Mouse (Mus musculus) neutrophil, adult 5-6 weeks (primary cell): Measurements from ENCODE around the gene Rpl39l. TPM values are rescaled to one million over a fixed set of nuclear protein-coding genes. Genes with fewer than 3 reads are reported as not detected.
"Not testable (repeated sequence)": the region's sequence is repeated elsewhere in the genome, so short reads cannot be mapped to it uniquely, and the experiment has no call there.

ENCODE experiments used
- ATAC-seq: fragments of 151-379, 151-347 bp; 2 replicates; pipeline ENCODE4 v1.8.0; 2017; ENCODE audit warnings: mild to moderate bottlenecking, moderate TSS enrichment; ENCODE audit not compliant: insufficient number of reproducible peaks, poor library complexity, low FRiP score, severe bottlenecking; ENCODE audit errors: extremely low read depth
- total RNA-seq: library from RNA; stranded (forward); fragments of 200-1000 nt; gene quantifications from 2 replicates; pipeline ENCODE4 v1.2.3, GENCODE M21; 2017

Gene Rpl39l
- not detected in 2 replicates for total RNA-seq

DNA sequence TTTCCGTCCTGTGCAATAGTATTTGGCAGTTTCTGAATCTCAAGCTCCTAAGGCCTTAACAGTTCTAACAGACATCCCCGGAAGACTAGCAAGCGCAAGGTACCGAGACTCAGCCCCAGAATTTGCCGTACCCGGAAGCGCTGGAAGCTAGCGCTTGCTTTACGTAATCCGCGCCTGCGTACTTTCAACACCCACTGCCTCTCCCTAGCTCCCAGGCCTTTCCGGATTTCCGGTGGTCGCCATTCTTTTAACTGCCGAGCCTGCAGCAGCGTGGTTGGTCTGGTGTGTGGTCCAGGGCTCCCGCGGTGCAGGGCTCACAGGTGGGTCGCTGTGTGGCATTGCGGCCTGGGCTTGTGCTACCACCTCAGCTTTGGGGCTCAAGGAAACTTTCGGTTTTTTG is at the start of gene Rpl39l:
TSS of gene Rpl39l (plus strand) at position 222 of the 400 bp plus-strand sequence.
- no peak for ATAC-seq

DNA sequence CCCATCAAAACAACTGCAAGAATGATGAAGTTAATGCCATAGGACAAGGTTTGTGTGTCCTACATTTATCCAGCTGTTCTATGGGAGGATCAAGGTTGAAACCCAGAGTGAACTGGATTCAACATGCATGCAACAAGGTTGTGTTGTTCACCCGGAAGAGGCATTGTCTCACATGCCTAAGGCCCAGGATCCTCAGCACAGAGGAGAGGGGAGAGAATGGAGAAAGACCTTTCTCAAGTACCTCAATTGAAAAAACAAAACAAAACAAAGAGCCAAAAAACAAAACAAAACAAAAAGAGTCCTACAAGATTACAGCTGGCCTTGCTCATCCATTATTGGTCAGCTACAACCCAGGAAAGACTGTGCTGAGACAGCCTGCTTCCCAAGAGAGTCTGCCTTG is 42.4 kb upstream of the Rpl39l start:
- ATAC-seq, result no peak

DNA sequence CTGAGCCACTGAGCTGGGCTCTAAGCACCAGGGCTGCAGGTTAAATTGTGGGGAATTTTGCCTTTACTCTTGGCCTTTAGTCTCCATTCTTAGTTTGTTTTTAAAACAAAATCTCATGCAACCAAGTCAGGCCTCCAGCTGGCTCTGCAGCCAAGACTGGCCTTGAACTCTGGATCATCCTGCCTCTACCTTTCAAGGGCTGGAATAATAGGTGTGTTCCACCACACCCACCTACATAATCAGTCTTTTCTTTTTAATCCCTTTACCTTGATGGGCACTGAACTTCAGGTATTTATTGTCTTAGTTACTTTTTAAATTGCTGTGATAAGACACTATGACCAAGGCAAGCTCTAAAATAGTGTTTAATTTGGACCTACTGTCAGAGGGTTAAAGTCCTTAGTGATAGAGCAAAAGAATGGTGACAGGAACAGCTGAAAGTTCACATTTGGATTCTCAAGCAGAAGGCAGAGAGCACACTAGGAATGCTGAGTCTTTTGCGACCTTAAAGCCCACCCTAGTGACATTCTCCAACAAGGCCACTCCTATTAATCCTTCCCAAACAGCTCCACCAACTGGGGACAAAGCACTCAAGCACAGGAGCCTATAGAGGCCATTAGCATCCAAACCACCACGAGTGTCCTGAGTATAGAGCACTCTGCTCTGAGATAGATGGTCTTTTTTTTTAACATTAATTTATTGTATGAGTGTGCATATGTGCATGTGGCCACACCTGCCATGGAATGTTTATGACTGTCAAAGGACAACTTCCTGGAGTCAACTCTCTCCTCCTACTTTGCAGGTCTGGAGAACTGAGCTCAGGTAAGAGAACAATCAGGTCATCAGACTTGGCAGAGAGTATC is 40.7 kb upstream of the Rpl39l start:
- ATAC-seq, result no peak

DNA sequence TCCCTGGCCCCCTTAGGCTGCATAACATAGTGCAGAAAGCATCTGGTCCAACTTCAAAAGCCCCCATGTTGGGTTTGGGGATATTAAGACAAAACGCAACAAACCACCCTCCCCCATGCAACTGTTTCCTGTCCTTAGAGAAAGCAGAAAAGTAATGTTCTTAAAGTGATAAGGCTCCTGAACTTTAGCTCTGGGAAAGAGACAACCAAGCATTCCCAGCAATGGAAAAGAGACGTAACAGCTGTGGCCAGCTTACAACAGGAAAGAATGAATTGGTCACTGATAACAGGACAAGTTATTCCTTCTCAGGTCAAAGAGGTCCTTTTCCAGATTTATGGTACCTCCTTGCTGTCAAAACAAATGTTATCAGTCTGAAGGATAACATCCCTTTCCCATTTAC is 26.9 kb upstream of the Rpl39l start:
- no peak for ATAC-seq

DNA sequence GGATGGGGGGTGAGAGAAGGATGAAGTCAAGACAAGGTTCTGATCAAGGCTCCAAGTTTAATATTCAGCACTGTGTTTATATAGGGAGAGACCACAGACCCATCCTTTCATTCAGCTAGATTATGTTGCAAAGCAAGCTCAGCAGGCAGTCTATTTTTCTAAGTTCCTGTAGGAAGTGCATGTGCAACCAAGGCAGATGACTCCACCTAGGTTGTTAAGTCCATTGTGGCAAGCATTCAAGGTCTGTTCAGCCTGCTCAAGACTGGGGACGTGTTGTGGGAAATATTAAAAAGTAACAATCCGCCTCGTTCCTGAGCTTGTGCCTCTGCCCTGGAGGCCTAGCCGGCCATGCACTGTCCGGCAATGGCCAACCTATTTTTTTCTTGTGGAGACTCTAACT is 22.6 kb upstream of the Rpl39l start:
- ATAC-seq, result no peak

DNA sequence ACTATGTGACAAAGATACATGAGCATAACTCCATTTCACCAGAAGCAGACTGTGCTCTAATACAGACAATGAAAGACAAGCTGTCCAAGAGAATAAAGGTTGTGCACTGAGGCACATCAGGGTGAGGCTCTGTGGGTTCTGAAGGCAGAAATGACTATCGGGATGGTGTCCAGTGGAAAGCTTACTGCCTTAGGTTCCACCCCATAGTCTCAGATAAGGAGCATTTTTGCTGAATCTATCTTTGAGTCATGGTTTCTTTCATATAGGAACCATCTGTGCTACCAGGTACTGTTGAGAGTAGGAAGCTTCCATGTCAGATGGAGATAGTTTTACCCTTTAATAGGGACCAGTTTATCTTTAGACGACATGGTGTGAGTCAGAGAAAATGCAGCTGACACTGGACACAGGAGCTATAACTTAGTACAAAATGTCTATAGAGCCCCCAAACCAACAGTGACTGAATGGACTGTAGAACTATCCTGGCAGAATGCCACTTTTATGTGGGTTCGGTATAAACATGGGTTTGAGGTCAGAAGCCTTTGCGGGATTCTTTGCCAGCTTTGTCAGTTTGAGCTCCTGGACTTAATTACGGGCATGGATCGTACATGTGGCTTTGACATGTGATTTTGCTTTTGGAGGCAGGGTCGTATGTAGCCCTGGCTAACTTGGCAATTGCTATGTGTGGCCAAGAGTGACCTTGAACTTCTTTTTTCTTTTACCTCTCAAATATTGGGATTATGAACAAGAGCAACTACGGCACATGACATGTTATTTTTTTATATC is 712 bp upstream of the Rpl39l start:
- no peak for ATAC-seq

DNA sequence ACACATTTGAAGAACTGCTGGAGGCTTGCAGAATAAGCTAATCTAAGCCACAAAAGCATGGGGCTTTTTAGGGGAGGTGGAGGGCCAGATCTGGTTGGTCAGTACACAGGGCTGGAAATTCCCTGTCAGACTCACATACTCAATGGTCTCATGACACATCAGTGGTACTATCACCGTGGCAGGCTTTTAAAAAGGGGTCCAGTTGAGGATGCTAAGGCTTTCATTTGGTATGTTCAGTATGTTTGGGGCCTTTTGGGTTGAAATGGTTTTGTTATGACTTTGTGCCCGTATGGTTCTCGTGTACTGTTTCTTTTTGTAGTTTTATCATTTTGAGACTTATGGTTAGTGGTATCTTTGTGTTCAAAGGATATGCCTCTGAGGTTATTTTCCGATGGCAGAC is 1.2 kb downstream of the Rpl39l start:
- ATAC-seq, result no peak

DNA sequence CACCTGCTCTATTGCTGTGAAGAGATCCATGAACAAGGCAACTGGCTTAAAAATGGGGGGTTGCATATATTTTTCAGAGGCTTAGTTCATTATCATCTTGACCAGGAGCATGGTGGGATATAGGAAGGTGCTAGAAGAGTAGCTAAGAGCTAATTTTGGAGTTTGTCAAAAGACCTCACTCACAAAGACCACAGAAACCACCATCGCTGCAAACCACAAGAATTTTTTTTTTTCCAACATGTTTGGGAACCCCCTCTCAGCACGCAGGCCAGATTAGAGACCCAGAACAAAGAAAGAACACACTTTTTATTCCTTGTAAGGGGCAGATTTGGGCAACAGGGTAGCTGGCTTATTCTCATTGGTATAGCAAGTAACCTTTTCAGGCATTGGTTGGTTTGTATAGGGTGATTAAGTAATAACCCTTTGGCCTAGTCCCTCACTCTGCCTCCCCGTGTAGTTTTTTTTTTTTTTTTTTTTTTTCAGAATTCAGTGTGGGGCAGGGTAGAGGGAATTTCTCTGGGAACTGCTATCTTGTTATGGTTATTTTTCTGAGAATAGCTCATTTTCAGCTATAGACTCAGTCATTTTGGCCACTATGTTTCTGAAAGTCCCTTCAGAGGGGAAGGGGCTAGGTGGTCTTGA is 2.3 kb downstream of the Rpl39l start:
- no peak for ATAC-seq

DNA sequence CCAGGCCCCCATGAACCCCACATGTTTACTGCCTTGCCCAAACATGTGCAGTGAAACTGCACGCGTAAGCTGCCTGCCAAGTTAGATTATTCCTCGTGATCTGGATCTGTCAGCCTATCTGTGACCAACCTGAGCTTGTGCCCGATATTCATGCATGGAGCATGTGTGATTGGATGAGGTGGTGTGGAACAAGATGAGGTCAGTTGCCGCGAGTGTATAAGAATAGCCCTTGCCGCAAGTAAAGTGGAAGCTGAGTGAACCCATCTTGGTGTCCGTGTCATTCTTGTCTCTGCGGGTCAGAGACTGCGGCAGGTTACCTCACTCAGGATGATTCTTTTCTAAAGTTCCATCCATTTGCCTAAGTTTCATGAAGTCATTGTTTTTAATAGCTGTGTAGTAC is 17.4 kb downstream of the Rpl39l start:
- ATAC-seq, result not testable (repeated sequence)

DNA sequence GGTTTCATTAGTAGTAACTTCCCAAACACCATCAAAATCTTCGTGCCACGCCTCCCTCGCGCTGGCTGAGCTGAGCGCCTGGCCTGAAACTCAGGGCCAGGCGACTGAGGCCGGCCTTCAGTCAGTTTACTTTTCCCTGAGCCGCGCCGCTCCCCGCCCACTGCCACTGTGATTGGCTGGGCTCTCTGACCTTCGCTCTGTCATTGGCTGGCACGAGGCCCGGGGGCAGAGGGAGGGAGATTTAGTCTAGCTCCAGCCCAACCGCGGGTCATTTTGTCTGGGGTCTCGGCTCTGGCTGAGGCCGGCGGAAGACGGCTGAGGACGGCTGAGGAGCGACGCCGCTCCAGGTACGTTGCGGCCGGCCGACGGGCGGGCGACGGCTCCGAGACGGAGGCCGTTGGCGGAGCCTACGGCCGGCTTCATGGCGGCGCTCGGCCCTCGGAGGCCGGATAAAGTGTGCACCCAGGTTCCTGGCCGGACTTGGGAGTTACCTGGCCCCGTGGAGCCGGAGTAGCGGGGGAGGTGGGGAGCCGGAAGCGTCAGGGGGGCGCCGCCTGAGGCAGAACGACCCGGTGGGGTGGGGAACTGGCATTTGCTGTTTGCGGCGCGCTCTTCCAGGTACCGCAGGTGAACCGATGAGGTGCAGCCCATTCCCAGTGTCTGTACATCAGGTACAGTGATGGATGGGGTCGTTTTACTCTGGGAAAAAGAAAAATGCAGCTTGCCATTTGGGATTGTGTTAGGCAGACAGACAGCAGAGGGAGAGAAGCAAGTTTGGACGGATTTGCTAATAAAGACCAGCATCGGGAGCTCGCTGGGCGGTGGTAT is 22.9 kb downstream of the Rpl39l start, which contains the start of gene Atf7ip2:
TSS of gene Atf7ip2 (plus strand) at position 34 of the 828 bp plus-strand sequence.
- no peak for ATAC-seq

DNA sequence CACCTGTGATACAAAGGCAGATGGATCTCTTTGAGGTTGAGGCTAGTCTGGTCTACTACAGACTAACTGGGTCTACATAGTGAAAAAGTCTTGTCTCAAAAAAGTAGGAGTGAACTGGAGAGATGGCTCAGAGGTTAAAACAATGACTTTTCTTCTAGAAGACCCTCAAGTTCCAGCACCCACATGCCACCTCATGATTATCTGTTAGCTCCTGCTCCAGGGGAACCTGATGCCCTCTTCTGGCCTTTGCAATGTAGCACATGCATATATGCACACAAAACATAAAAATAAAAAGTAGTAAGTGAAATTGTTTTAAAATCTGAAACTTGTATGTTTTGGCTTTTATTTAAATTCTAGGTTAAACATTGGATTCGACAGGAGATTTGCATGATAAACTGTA is 38.8 kb downstream of the Rpl39l start:
- no peak for ATAC-seq

DNA sequence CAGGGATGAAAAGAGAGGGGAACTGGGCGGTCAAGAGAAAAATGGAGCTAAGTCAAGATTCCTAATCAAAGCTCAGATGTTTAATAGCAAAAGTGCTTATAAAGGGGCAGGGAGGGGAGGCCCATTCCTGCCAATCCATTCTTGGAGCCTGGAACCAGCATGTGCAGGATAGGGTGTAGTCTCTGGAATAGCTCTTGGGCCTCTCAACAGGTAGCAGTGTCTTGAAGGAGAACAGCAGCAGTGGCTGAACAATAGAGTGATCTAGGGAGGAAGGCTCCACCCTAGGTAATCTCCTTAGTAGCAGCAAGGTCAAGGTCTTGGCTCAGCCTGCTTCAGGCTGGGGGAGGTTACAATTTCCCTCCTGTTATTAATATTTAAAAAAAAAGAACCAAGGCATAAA is 46.3 kb downstream of the Rpl39l start:
- not testable (repeated sequence) for ATAC-seq

DNA sequence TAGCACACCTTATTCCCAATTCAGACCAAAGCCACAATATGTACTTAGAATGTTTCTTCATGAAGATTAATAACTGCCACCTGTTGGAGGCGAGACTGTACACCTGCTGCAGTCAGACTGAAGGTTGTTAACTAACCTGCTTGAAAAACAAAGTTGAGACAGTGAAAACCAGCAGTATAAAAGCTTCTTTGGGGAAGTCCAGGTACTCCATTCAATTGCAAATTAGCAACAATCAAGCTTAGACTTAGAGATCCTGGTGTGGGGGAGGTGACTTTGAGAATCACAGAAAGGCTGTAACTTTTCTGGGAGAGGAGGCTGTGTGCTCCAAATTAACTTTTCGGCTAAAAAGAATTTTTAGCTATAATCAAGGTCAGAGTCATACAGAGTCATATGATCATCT is 47.0 kb downstream of the Rpl39l start:
- not testable (repeated sequence) for ATAC-seq

Other genes with a start within 250 kb of the Rpl39l start
- gene Grin2a, start 174.7 kb upstream of the Rpl39l start, total RNA-seq, result 0.23 TPM in 1 of 2 replicates, not detected in the other
- not detected in 2 replicates for gene Atf7ip2, start 22.5 kb downstream of the Rpl39l start, total RNA-seq
- gene Emp2, start 143.7 kb downstream of the Rpl39l start, total RNA-seq, result 0.23 TPM in 1 of 2 replicates, not detected in the other
- gene Tekt5, start 225.3 kb downstream of the Rpl39l start, total RNA-seq, result 0.23 TPM in 1 of 2 replicates, not detected in the other
- 44.9 and 49.1 TPM in 2 replicates for gene Nubp1, start 241.7 kb downstream of the Rpl39l start, total RNA-seq